Mouse (Mus musculus) thymus, adult 2 months (tissue): ENCODE measurements around the gene Ndufaf2.

Experiments used
- CTCF ChIP-seq: fragments of 200-500 bp; IDR thresholded peaks from 2 replicates; pipeline ENCODE4 v1.5.1; 2012; ENCODE audit warnings: mild to moderate bottlenecking, control low read depth, low read length, moderate library complexity, borderline replicate concordance; ENCODE audit not compliant: control insufficient read depth, poor library complexity, insufficient read depth; ENCODE audit errors: extremely low read depth
- POLR2A ChIP-seq: fragments of 200-500 bp; IDR thresholded peaks from 2 replicates; pipeline ENCODE4 v1.6.1; 2012; ENCODE audit warnings: mild to moderate bottlenecking, low read length, control low read depth, moderate library complexity; ENCODE audit not compliant: control insufficient read depth, poor library complexity, insufficient read depth; ENCODE audit errors: extremely low read depth

DNA sequence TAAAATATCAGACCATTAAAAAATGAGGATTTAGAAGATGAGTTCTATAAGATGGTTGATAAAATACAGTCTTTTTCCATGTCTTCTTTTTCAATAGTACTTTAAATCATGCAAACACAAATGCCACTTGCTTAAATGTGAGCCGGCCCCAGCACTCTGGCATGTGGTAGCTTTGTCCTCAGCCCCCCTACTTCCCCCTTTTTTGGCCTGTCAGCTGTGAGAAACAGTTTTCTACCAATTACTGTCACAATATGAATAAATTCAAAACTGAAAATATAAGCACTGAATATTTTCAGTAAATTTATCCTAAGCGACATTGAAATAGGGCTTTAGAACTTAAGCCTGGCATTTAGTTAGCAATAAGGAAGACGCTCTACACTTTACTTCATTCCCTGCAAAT is 44.2 kb downstream of the Ndufaf2 start:
- TF ChIP-seq POLR2A = no peak
- no peak for TF ChIP-seq CTCF
